Mouse (Mus musculus) erythroblast, embryonic 14.5 days (primary cell): ENCODE measurements around the gene Etv2.

Experiments
- GATA1 ChIP-seq: IDR thresholded peaks from 2 replicates; pipeline ENCODE4 v1.6.1; 2012; ENCODE audit warnings: low read length, inconsistent platforms, mixed read lengths
- TAL1 ChIP-seq: IDR thresholded peaks from 3 replicates; pipeline ENCODE4 v1.6.1; 2012; ENCODE audit warnings: low read length, inconsistent platforms, mixed read lengths

DNA sequence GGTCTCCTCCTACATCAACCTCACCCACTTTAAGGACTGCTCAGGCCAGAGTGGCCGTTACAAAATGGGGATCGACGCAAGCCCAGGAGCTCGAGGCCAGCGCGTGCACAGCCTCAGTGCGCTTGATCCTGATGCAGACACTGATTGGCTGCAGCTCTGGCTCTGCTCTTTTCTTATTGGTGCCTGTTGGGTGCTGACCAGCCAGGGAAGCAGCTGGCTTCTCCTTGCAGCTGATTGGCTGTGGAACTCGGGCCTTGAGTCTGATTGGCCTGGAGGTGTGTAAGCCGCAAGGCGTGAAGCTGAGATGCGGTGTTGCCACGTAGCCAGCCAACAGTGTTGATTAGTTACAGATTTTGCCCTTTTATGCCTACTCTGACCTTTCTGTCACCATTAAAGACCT, 36.9 kb downstream of the Etv2 start, which contains the start of gene Zbtb32:
- TF ChIP-seq TAL1 (no peak), GATA1 (no peak)
